Mouse (Mus musculus) kidney, postnatal 4 days (tissue): ENCODE measurements at regions not wholly inside any gene's neighbourhood (a gene's known extent, or its start where the extent isn't known, plus 50 kb on each side); places are given as distances from the start of the nearest gene placed in this dataset.

Experiments used
- DNase-seq, 2 experiments: peaks; one replicate each; pipeline ENCODE4 v3.0.0; 2021; ENCODE audit warnings: mixed read lengths in 2 of 2

DNA sequence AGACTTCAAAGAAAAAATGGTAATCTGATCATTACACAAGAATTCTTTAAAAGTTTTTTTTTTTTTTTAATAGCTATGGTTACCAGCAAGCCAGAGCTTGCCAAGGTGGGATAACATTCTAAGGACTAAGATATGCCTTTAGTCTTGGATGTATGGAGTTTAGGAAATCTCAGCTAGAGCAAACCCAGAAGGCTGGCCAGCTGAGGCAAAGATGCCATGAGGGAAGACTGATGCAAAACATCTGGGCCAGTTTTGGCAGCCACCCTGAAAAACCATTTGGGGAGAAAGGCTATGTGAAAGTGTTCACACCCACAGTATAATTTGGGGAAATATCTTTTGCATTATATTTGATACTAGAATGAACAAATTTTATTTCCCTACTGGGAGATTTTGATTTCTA lies 57.9 kb upstream of the Adgrg2 start:
- peak in 1 of 2 experiments; percentile 7 for DNase-seq

DNA sequence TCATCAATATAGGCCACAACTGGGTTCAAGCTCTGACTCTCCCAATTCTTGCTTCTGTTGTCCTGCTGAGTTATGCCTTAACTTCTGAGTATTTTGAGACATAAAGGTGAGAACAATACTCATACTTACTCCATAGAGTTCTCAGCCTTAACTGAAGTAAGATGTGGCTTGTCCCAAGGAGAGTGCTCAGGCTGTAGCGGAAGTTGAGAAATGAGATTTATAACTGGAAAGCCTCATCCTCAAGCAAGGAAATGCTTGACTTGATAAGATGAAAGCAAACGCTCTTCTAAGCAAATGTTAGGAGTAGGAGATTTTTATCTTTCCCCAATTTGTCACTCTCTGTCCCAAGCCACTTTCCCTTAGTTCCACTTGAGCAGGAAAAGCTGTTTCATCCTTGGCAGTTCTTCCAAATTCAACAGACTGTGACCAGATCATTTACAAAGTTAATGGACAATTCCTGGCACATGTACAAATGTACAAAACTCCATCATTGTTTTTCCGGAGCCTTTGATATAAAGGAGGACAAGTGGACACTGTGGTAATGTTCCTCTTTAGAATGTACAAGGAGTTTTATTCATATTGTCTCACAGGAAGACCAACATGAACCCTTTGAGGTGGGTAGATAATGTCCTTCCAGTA lies 52.0 kb upstream of the Adgrg2 start:
- no peak for DNase-seq
